Mouse (Mus musculus): ENCODE measurements around the gene Fam173a. TPM values are rescaled to one million over a fixed set of nuclear protein-coding genes. Genes with fewer than 3 reads are reported as not detected.
A peak's percentile ranks its signal among the peaks of the same experiment; 100 is the strongest.

Fam173a gene
- polyA plus RNA-seq, 1 experiment from 2014 or later, result 57.1 TPM

- Histone ChIP-seq H3K9me3 (replicated peaks; ENCODE audit: control insufficient read depth, low read length) (no peaks in the 10 kb centered on the region), H3K4me2 (ENCODE audit: low read depth, low read length) (peak overlapping the region; percentile 92), H3K4me1 (ENCODE audit: control insufficient read depth, low read depth, low read length) (peaks cover 30% of the 10 kb centered on the region), H3K27ac (ENCODE audit: low read length) (peak overlapping the region; percentile 60; the same call in 1 of the 2 replicates), H3K27me3 (ENCODE audit: control insufficient read depth, insufficient read depth, low read depth, low read length) (peaks cover 13% of the 10 kb centered on the region), H3K36me3 (ENCODE audit: control insufficient read depth, insufficient read depth) (no peaks in the 10 kb centered on the region; the same call in none of the 2 replicates), H3K9ac (ENCODE audit: low read depth, low read length) (peak overlapping the region; percentile 77), H3K4me3 (ENCODE audit: low read depth, low read length) (peak overlapping the region; percentile 85)
- no peak for ATAC-seq (ENCODE audit: low read depth)
- 55% methylated on average over 17 of the region's 17 CpGs for WGBS (ENCODE audit: insufficient replicate concordance)
Observed at GRCm38 (mm10) chr17:25824362-25825142, 31.9 kb upstream of the Fam173a start.

- peak within 1 kb of the TSS; percentile 85 for H3K4me3 ChIP-seq (ENCODE audit: low read depth, low read length)
- H3K27me3 ChIP-seq (ENCODE audit: control insufficient read depth, insufficient read depth, low read depth, low read length), result peaks cover 24% of the 10 kb centered on the region
- ATAC-seq (ENCODE audit: low read depth), result peak; percentile 64
- H3K36me3 ChIP-seq (ENCODE audit: control insufficient read depth, insufficient read depth), result no peaks in the 10 kb centered on the region; the same call in none of the 2 replicates
- peak within 1 kb of the TSS; percentile 60 for H3K27ac ChIP-seq (ENCODE audit: low read length)
- no peaks in the 10 kb centered on the region for H3K9me3 ChIP-seq (replicated peaks; ENCODE audit: control insufficient read depth, low read length)
- peaks cover 27% of the 10 kb centered on the region for H3K4me1 ChIP-seq (ENCODE audit: control insufficient read depth, low read depth, low read length)
- H3K4me2 ChIP-seq (ENCODE audit: low read depth, low read length), result peak within 1 kb of the TSS; percentile 92
- WGBS (ENCODE audit: insufficient replicate concordance), result under 1% methylated on average over 18 of the region's 18 CpGs
- H3K9ac ChIP-seq (ENCODE audit: low read depth, low read length), result peak within 1 kb of the TSS; percentile 77
Observed at GRCm38 (mm10) chr17:25823452-25823851, 30.8 kb upstream of the Fam173a start, which contains the start of gene Wdr24. Wdr24 (plus strand) TSS chr17:25823627.

- peak; percentile 60 for ATAC-seq (ENCODE audit: low read depth)
- Histone ChIP-seq H3K27ac (ENCODE audit: low read length) (no peak overlapping the region), H3K9me3 (replicated peaks; ENCODE audit: control insufficient read depth, low read length) (no peaks in the 10 kb centered on the region), H3K4me2 (ENCODE audit: low read depth, low read length) (peak overlapping the region; percentile 30; the same call in 1 of the 2 replicates), H3K4me1 (ENCODE audit: control insufficient read depth, low read depth, low read length) (peaks cover 12% of the 10 kb centered on the region), H3K27me3 (ENCODE audit: control insufficient read depth, insufficient read depth, low read depth, low read length) (peaks cover 35% of the 10 kb centered on the region), H3K36me3 (ENCODE audit: control insufficient read depth, insufficient read depth) (no peaks in the 10 kb centered on the region), H3K9ac (ENCODE audit: low read depth, low read length) (no peak overlapping the region), H3K4me3 (ENCODE audit: low read depth, low read length) (no peak overlapping the region)
- WGBS (ENCODE audit: insufficient replicate concordance), result 7% methylated on average over 42 of the region's 46 CpGs
Observed at GRCm38 (mm10) chr17:25818851-25819780, 26.4 kb upstream of the Fam173a start.

- Histone ChIP-seq H3K27me3 (ENCODE audit: control insufficient read depth, insufficient read depth, low read depth, low read length) (peaks cover 45% of the 10 kb centered on the region), H3K36me3 (ENCODE audit: control insufficient read depth, insufficient read depth) (no peaks in the 10 kb centered on the region)
- 64% methylated on average over 11 of the region's 11 CpGs for WGBS (ENCODE audit: insufficient replicate concordance)
Observed at GRCm38 (mm10) chr17:25817662-25818061, 25.0 kb upstream of the Fam173a start.

GRCm38 (mm10) chr17:25813471-25813870, 20.8 kb upstream of the Fam173a start:
- 0 out of 2 replicates have a peak, but pooled peaks have one; percentile 13 for ATAC-seq (ENCODE audit: low read depth)
- Histone ChIP-seq H3K4me2 (ENCODE audit: low read depth, low read length) (no peak overlapping the region), H3K9me3 (replicated peaks; ENCODE audit: control insufficient read depth, low read length) (no peaks in the 10 kb centered on the region), H3K36me3 (ENCODE audit: control insufficient read depth, insufficient read depth) (no peaks in the 10 kb centered on the region), H3K4me1 (ENCODE audit: control insufficient read depth, low read depth, low read length) (peaks cover 9% of the 10 kb centered on the region), H3K27me3 (ENCODE audit: control insufficient read depth, insufficient read depth, low read depth, low read length) (peaks cover 58% of the 10 kb centered on the region), H3K4me3 (ENCODE audit: low read depth, low read length) (no peak overlapping the region), H3K27ac (ENCODE audit: low read length) (no peak overlapping the region), H3K9ac (ENCODE audit: low read depth, low read length) (no peak overlapping the region)
- 2% methylated on average over 20 of the region's 20 CpGs for WGBS (ENCODE audit: insufficient replicate concordance)

More at GRCm38 (mm10) chr17:25817662-25818061, 25.0 kb upstream of the Fam173a start:
- H3K9ac ChIP-seq (ENCODE audit: low read depth, low read length), result no peak overlapping the region
- H3K27ac ChIP-seq (ENCODE audit: low read length), result no peak overlapping the region
- ATAC-seq (ENCODE audit: low read depth), result no peak
- H3K9me3 ChIP-seq (replicated peaks; ENCODE audit: control insufficient read depth, low read length), result no peaks in the 10 kb centered on the region
- no peak overlapping the region for H3K4me3 ChIP-seq (ENCODE audit: low read depth, low read length)
- H3K4me1 ChIP-seq (ENCODE audit: control insufficient read depth, low read depth, low read length), result peaks cover 5% of the 10 kb centered on the region
- H3K4me2 ChIP-seq (ENCODE audit: low read depth, low read length), result no peak overlapping the region

- H3K9me3 ChIP-seq (replicated peaks; ENCODE audit: control insufficient read depth, low read length), result no peaks in the 10 kb centered on the region
- H3K4me3 ChIP-seq (ENCODE audit: low read depth, low read length), result no peak overlapping the region
- 63% methylated on average over 4 of the region's 4 CpGs for whole genome bisulfite sequencing (ENCODE audit: insufficient replicate concordance)
- H3K36me3 ChIP-seq (ENCODE audit: control insufficient read depth, insufficient read depth), result no peaks in the 10 kb centered on the region
- H3K4me2 ChIP-seq (ENCODE audit: low read depth, low read length), result no peak overlapping the region
- no peak for ATAC-seq (ENCODE audit: low read depth)
- no peak overlapping the region for H3K9ac ChIP-seq (ENCODE audit: low read depth, low read length)
- no peak overlapping the region for H3K27ac ChIP-seq (ENCODE audit: low read length)
- peaks cover 9% of the 10 kb centered on the region for H3K4me1 ChIP-seq (ENCODE audit: control insufficient read depth, low read depth, low read length)
- peaks cover 55% of the 10 kb centered on the region for H3K27me3 ChIP-seq (ENCODE audit: control insufficient read depth, insufficient read depth, low read depth, low read length)
Observed at GRCm38 (mm10) chr17:25810890-25811289, 18.2 kb upstream of the Fam173a start.

GRCm38 (mm10) chr17:25809606-25810340, 17.1 kb upstream of the Fam173a start:
- ATAC-seq (ENCODE audit: low read depth), result no peak

More at GRCm38 (mm10) chr17:25809606-25810340, 17.1 kb upstream of the Fam173a start:
- Histone ChIP-seq H3K27ac (ENCODE audit: low read length) (no peak overlapping the region), H3K9me3 (replicated peaks; ENCODE audit: control insufficient read depth, low read length) (no peaks in the 10 kb centered on the region), H3K36me3 (ENCODE audit: control insufficient read depth, insufficient read depth) (no peaks in the 10 kb centered on the region), H3K4me3 (ENCODE audit: low read depth, low read length) (peak overlapping the region; percentile 56), H3K9ac (ENCODE audit: low read depth, low read length) (no peak overlapping the region), H3K27me3 (ENCODE audit: control insufficient read depth, insufficient read depth, low read depth, low read length) (peaks cover 55% of the 10 kb centered on the region), H3K4me2 (ENCODE audit: low read depth, low read length) (peak overlapping the region; percentile 67), H3K4me1 (ENCODE audit: control insufficient read depth, low read depth, low read length) (peaks cover 9% of the 10 kb centered on the region)
- WGBS (ENCODE audit: insufficient replicate concordance), result 10% methylated on average over 25 of the region's 25 CpGs

Data from liver, embryonic 16.5 days (tissue).